Mouse (Mus musculus): ENCODE measurements around the gene Unc13d.

DNA sequence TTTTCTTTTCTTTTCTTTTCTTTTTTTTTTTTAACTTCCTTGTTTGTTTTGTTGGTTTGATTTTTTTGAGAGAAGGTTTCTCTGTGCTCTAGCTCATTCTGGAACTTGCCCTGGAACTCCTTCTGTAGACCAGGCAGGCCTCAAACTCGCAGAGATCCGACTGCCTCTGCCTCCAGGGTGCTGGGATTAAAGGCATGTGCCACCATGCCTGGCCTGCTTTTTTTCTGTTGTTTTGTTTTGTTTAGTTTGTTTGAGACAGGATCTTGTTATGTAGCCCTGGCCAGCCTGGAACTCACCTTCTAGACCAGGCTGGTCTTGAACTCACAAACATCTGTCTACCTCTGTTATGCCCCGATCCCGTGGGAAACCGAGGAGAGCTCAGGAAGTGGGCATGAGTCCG lies 11.8 kb upstream of the Unc13d start:
- no peak for TF ChIP-seq SRF (IDR thresholded peaks at IDR 0.05; ENCODE audit: control insufficient read depth, insufficient read length, low read depth)
- TF ChIP-seq MAX (IDR thresholded peaks at IDR 0.05; ENCODE audit: low read depth), result no peak
- TF ChIP-seq POLR2A (IDR thresholded peaks at IDR 0.05; ENCODE audit: insufficient read length, low read depth), result no peak
- no peak for TF ChIP-seq MYOD1 (IDR thresholded peaks at IDR 0.05; ENCODE audit: control insufficient read depth in 1 of 3, insufficient read length in 2 of 3, low read depth in 2 of 3)
- TF ChIP-seq USF1 (IDR thresholded peaks at IDR 0.05; ENCODE audit: low read depth), result no peak
- no peak for TF ChIP-seq TCF12 (IDR thresholded peaks at IDR 0.05; ENCODE audit: insufficient read depth, poor library complexity, severe bottlenecking)
- TF ChIP-seq CEBPB (IDR thresholded peaks at IDR 0.05; ENCODE audit: insufficient read depth, poor library complexity, severe bottlenecking), result no peak
- TF ChIP-seq POLR2AphosphoS2 (IDR thresholded peaks at IDR 0.05; ENCODE audit: insufficient read length, low read depth), result no peak
- no peak for TF ChIP-seq MYOG (IDR thresholded peaks at IDR 0.05; ENCODE audit: control insufficient read depth in 1 of 3, insufficient read depth in 1 of 3, insufficient read length in 2 of 3, low read depth in 2 of 3)
- no peak for TF ChIP-seq E2F4 (IDR thresholded peaks at IDR 0.05; ENCODE audit: insufficient read depth)
- TF ChIP-seq TCF3 (IDR thresholded peaks at IDR 0.05; ENCODE audit: insufficient read length, low read depth), result no peak
- TF ChIP-seq REST (IDR thresholded peaks at IDR 0.05; ENCODE audit: insufficient read depth, insufficient read length), result no peak
